Mouse (Mus musculus): ENCODE measurements at regions not wholly inside any gene's neighbourhood (a gene's known extent, or its start where the extent isn't known, plus 50 kb on each side); places are given as distances from the start of the nearest gene placed in this dataset.

DNA sequence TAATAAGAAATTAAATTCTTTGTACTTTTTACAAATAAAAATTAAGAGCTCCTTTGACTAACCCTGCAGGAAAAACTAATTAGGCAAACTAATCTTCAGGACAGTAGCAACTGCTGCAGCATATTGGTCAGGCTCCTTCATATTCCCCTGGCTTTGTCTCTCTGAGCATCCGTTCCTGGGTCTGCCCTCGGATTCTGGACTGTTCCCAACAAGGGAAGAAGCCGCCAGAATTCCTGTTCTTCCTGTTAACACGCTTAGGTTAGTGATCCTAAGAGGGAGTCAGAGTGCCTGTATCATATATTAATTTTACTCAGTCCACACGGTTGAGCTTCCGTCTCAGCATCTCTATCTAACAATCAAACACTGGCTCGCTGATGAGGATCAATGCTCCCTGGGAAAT lies 120.3 kb upstream of the Prkcq start:
- TF ChIP-seq MAX (IDR thresholded peaks at IDR 0.05) (no peak), CTCF (IDR thresholded peaks at IDR 0.05; ENCODE audit: control insufficient read depth, insufficient read depth, insufficient read length) (no peak)

All from C2C12 (cell line).